Mouse (Mus musculus): ENCODE data around the gene Cdc14b. TPM values are rescaled to one million over a fixed set of nuclear protein-coding genes. Genes with fewer than 3 reads are reported as not detected.

Cdc14b gene
- polyA plus RNA-seq, 1 experiment from 2014 or later = 15.2 TPM

GRCm38 (mm10) chr13:64235062-64235715, 39.9 kb downstream of the Cdc14b start:
- no peak overlapping the region for H3K9ac ChIP-seq
- peak overlapping the region; percentile 21 for H3K4me2 ChIP-seq (replicated peaks)
- no peaks in the 10 kb centered on the region for H3K36me3 ChIP-seq
- ATAC-seq (ENCODE audit: insufficient number of reproducible peaks, low FRiP score, low TSS enrichment, low read depth) = peak; percentile 79
- H3K27ac ChIP-seq (replicated peaks) = peak overlapping the region; percentile 79
- no peaks in the 10 kb centered on the region for H3K9me3 ChIP-seq (replicated peaks)
- peaks cover 23% of the 10 kb centered on the region for H3K4me1 ChIP-seq
- H3K27me3 ChIP-seq = no peaks in the 10 kb centered on the region
- H3K4me3 ChIP-seq (replicated peaks) = no peak overlapping the region
- 24% methylated on average over 4 of the region's 4 CpGs for WGBS

GRCm38 (mm10) chr13:64233139-64233538, 42.0 kb downstream of the Cdc14b start:
- no peak for ATAC-seq (ENCODE audit: insufficient number of reproducible peaks, low FRiP score, low TSS enrichment, low read depth)
- Histone ChIP-seq H3K4me3 (replicated peaks) (no peak overlapping the region), H3K9ac (no peak overlapping the region), H3K9me3 (replicated peaks) (no peaks in the 10 kb centered on the region), H3K27ac (replicated peaks) (no peak overlapping the region), H3K4me1 (peaks cover 23% of the 10 kb centered on the region), H3K27me3 (no peaks in the 10 kb centered on the region), H3K36me3 (no peaks in the 10 kb centered on the region), H3K4me2 (replicated peaks) (no peak overlapping the region)
- WGBS = 54% methylated on average over 4 of the region's 4 CpGs

- no peaks in the 10 kb centered on the region for H3K4me1 ChIP-seq
- H3K9ac ChIP-seq = no peak overlapping the region
- ATAC-seq (ENCODE audit: insufficient number of reproducible peaks, low FRiP score, low TSS enrichment, low read depth) = no peak
- no peaks in the 10 kb centered on the region for H3K9me3 ChIP-seq (replicated peaks)
- no peaks in the 10 kb centered on the region for H3K27me3 ChIP-seq
- 87% methylated on average over 4 of the region's 4 CpGs for WGBS
- H3K4me3 ChIP-seq (replicated peaks) = no peak overlapping the region
- no peaks in the 10 kb centered on the region for H3K36me3 ChIP-seq
- no peak overlapping the region for H3K4me2 ChIP-seq (replicated peaks)
- no peak overlapping the region for H3K27ac ChIP-seq (replicated peaks)
Measured at GRCm38 (mm10) chr13:64226725-64227124, 48.4 kb downstream of the Cdc14b start.

GRCm38 (mm10) chr13:64225738-64226137, 49.4 kb downstream of the Cdc14b start:
- H3K36me3 ChIP-seq = no peaks in the 10 kb centered on the region
- no peaks in the 10 kb centered on the region for H3K4me1 ChIP-seq
- H3K4me2 ChIP-seq (replicated peaks) = no peak overlapping the region
- H3K9ac ChIP-seq = no peak overlapping the region
- H3K27me3 ChIP-seq = no peaks in the 10 kb centered on the region
- H3K4me3 ChIP-seq (replicated peaks) = no peak overlapping the region
- no peak overlapping the region for H3K27ac ChIP-seq (replicated peaks)
- H3K9me3 ChIP-seq (replicated peaks) = no peaks in the 10 kb centered on the region
- ATAC-seq (ENCODE audit: insufficient number of reproducible peaks, low FRiP score, low TSS enrichment, low read depth) = no peak
- WGBS = 42% methylated on average over 3 of the region's 3 CpGs

GRCm38 (mm10) chr13:64214891-64215290, 60.2 kb downstream of the Cdc14b start:
- no peak for ATAC-seq (ENCODE audit: insufficient number of reproducible peaks, low FRiP score, low TSS enrichment, low read depth)
- WGBS = 88% methylated on average over 5 of the region's 5 CpGs

GRCm38 (mm10) chr13:64211995-64212603, 63.0 kb downstream of the Cdc14b start:
- no peak overlapping the region for H3K4me2 ChIP-seq (replicated peaks)
- no peaks in the 10 kb centered on the region for H3K27me3 ChIP-seq
- H3K9me3 ChIP-seq (replicated peaks) = no peaks in the 10 kb centered on the region
- no peaks in the 10 kb centered on the region for H3K36me3 ChIP-seq
- ATAC-seq (ENCODE audit: insufficient number of reproducible peaks, low FRiP score, low TSS enrichment, low read depth) = no peak
- no peak overlapping the region for H3K4me3 ChIP-seq (replicated peaks)
- 87% methylated on average over 5 of the region's 5 CpGs for WGBS
- H3K27ac ChIP-seq (replicated peaks) = no peak overlapping the region
- no peak overlapping the region for H3K9ac ChIP-seq
- peaks cover 4% of the 10 kb centered on the region; the same call in 1 of the 2 replicates for H3K4me1 ChIP-seq

More at GRCm38 (mm10) chr13:64214891-64215290, 60.2 kb downstream of the Cdc14b start:
- Histone ChIP-seq H3K4me2 (replicated peaks) (no peak overlapping the region), H3K4me3 (replicated peaks) (no peak overlapping the region), H3K4me1 (peaks cover 4% of the 10 kb centered on the region; the same call in 1 of the 2 replicates), H3K27ac (replicated peaks) (0 out of 2 replicates have a peak overlapping the region, but pooled peaks have one; percentile 3), H3K27me3 (no peaks in the 10 kb centered on the region), H3K9me3 (replicated peaks) (no peaks in the 10 kb centered on the region), H3K36me3 (no peaks in the 10 kb centered on the region), H3K9ac (no peak overlapping the region)

- no peaks in the 10 kb centered on the region for H3K36me3 ChIP-seq
- no peaks in the 10 kb centered on the region for H3K4me1 ChIP-seq
- no peak overlapping the region for H3K27ac ChIP-seq (replicated peaks)
- ATAC-seq (ENCODE audit: insufficient number of reproducible peaks, low FRiP score, low TSS enrichment, low read depth) = no peak
- no peaks in the 10 kb centered on the region for H3K27me3 ChIP-seq
- H3K9me3 ChIP-seq (replicated peaks) = no peaks in the 10 kb centered on the region
- no peak overlapping the region for H3K9ac ChIP-seq
- 87% methylated on average over 6 of the region's 6 CpGs for WGBS
- no peak overlapping the region for H3K4me3 ChIP-seq (replicated peaks)
- no peak overlapping the region for H3K4me2 ChIP-seq (replicated peaks)
Measured at GRCm38 (mm10) chr13:64208146-64208545, 66.9 kb downstream of the Cdc14b start.

- Histone ChIP-seq H3K4me3 (replicated peaks) (no peak overlapping the region), H3K36me3 (0 out of 2 replicates have a peak, but pooled peaks cover 10% of the 10 kb centered on the region), H3K4me2 (replicated peaks) (no peak overlapping the region), H3K4me1 (no peaks in the 10 kb centered on the region), H3K9me3 (replicated peaks) (no peaks in the 10 kb centered on the region), H3K9ac (no peak overlapping the region), H3K27ac (replicated peaks) (no peak overlapping the region), H3K27me3 (no peaks in the 10 kb centered on the region)
- WGBS = 59% methylated on average over 2 of the region's 2 CpGs
- ATAC-seq (ENCODE audit: insufficient number of reproducible peaks, low FRiP score, low TSS enrichment, low read depth) = no peak
Measured at GRCm38 (mm10) chr13:64205186-64205585, 69.9 kb downstream of the Cdc14b start.

- Histone ChIP-seq H3K27ac (replicated peaks) (no peak overlapping the region), H3K27me3 (no peaks in the 10 kb centered on the region), H3K9ac (no peak overlapping the region), H3K9me3 (replicated peaks) (no peaks in the 10 kb centered on the region), H3K4me1 (no peaks in the 10 kb centered on the region), H3K4me3 (replicated peaks) (no peak overlapping the region), H3K4me2 (replicated peaks) (no peak overlapping the region), H3K36me3 (0 out of 2 replicates have a peak, but pooled peaks cover 10% of the 10 kb centered on the region)
- ATAC-seq (ENCODE audit: insufficient number of reproducible peaks, low FRiP score, low TSS enrichment, low read depth) = no peak
- WGBS = 73% methylated on average over 2 of the region's 2 CpGs
Measured at GRCm38 (mm10) chr13:64204726-64205125, 70.4 kb downstream of the Cdc14b start.

GRCm38 (mm10) chr13:64200911-64201310, 74.2 kb downstream of the Cdc14b start:
- Histone ChIP-seq H3K4me1 (no peaks in the 10 kb centered on the region), H3K36me3 (peaks cover 20% of the 10 kb centered on the region; the same call in 1 of the 2 replicates), H3K4me3 (replicated peaks) (no peak overlapping the region), H3K27ac (replicated peaks) (no peak overlapping the region), H3K9me3 (replicated peaks) (no peaks in the 10 kb centered on the region), H3K9ac (no peak overlapping the region), H3K27me3 (no peaks in the 10 kb centered on the region), H3K4me2 (replicated peaks) (no peak overlapping the region)
- ATAC-seq (ENCODE audit: insufficient number of reproducible peaks, low FRiP score, low TSS enrichment, low read depth) = no peak
- WGBS = 92% methylated on average over 4 of the region's 4 CpGs

GRCm38 (mm10) chr13:64198310-64198709, 76.8 kb downstream of the Cdc14b start:
- no peaks in the 10 kb centered on the region for H3K27me3 ChIP-seq
- peaks cover 21% of the 10 kb centered on the region; the same call in 1 of the 2 replicates for H3K36me3 ChIP-seq
- no peak overlapping the region for H3K9ac ChIP-seq
- no peak overlapping the region for H3K4me2 ChIP-seq (replicated peaks)
- H3K27ac ChIP-seq (replicated peaks) = no peak overlapping the region
- H3K4me1 ChIP-seq = no peaks in the 10 kb centered on the region
- ATAC-seq (ENCODE audit: insufficient number of reproducible peaks, low FRiP score, low TSS enrichment, low read depth) = no peak
- no peaks in the 10 kb centered on the region for H3K9me3 ChIP-seq (replicated peaks)
- H3K4me3 ChIP-seq (replicated peaks) = no peak overlapping the region
- WGBS = 89% methylated on average over 4 of the region's 4 CpGs
